Mouse (Mus musculus): ENCODE results near the gene Serpinf1. TPM values are rescaled to one million over a fixed set of nuclear protein-coding genes. Genes with fewer than 3 reads are reported as not detected.
A peak's percentile ranks its signal among the peaks of the same experiment; 100 is the strongest.

Serpinf1 gene
- polyA plus RNA-seq, 1 experiment from 2014 or later, result 74.9 TPM

- Histone ChIP-seq H3K27me3 (no peaks in the 10 kb centered on the region), H3K4me2 (no peak overlapping the region), H3K9me3 (no peaks in the 10 kb centered on the region), H3K27ac (replicated peaks) (no peak overlapping the region), H3K36me3 (no peaks in the 10 kb centered on the region), H3K4me3 (no peak overlapping the region), H3K4me1 (replicated peaks) (peaks cover 8% of the 10 kb centered on the region), H3K9ac (no peak overlapping the region)
- WGBS, result 91% methylated on average over 13 of the region's 13 CpGs
- no peak for ATAC-seq (ENCODE audit: low read depth)
These were observed 6.5 kb downstream of the Serpinf1 start for GRCm38 (mm10) chr11:75415994-75416393.

- Histone ChIP-seq H3K9ac (no peak overlapping the region), H3K4me1 (replicated peaks) (peaks cover 8% of the 10 kb centered on the region), H3K27me3 (no peaks in the 10 kb centered on the region), H3K9me3 (no peaks in the 10 kb centered on the region), H3K4me2 (no peak overlapping the region), H3K27ac (replicated peaks) (no peak overlapping the region), H3K4me3 (no peak overlapping the region), H3K36me3 (no peaks in the 10 kb centered on the region)
- no peak for ATAC-seq (ENCODE audit: low read depth)
- WGBS, result 44% methylated on average over 7 of the region's 7 CpGs
These were observed 7.4 kb downstream of the Serpinf1 start for GRCm38 (mm10) chr11:75415096-75415495.

GRCm38 (mm10) chr11:75410591-75410990 lies 11.9 kb downstream of the Serpinf1 start:
- Histone ChIP-seq H3K27ac (replicated peaks) (no peak overlapping the region), H3K4me1 (replicated peaks) (peaks cover 7% of the 10 kb centered on the region), H3K4me3 (no peak overlapping the region), H3K4me2 (no peak overlapping the region), H3K9me3 (no peaks in the 10 kb centered on the region), H3K27me3 (no peaks in the 10 kb centered on the region), H3K9ac (no peak overlapping the region), H3K36me3 (no peaks in the 10 kb centered on the region)
- WGBS, result 93% methylated on average over 7 of the region's 7 CpGs
- ATAC-seq (ENCODE audit: low read depth), result no peak

GRCm38 (mm10) chr11:75409679-75410575 lies 12.6 kb downstream of the Serpinf1 start:
- WGBS, result 80% methylated on average over 17 of the region's 17 CpGs
- no peaks in the 10 kb centered on the region for H3K36me3 ChIP-seq
- no peak for ATAC-seq (ENCODE audit: low read depth)
- H3K27ac ChIP-seq (replicated peaks), result peak overlapping the region; percentile 46; the same call in 1 of the 2 replicates
- H3K4me1 ChIP-seq (replicated peaks), result peaks cover under 1% of the 10 kb centered on the region
- H3K9ac ChIP-seq, result no peak overlapping the region
- no peak overlapping the region for H3K4me2 ChIP-seq
- H3K27me3 ChIP-seq, result no peaks in the 10 kb centered on the region
- H3K9me3 ChIP-seq, result no peaks in the 10 kb centered on the region
- H3K4me3 ChIP-seq, result no peak overlapping the region

GRCm38 (mm10) chr11:75406865-75407264 lies 15.6 kb downstream of the Serpinf1 start:
- Histone ChIP-seq H3K27ac (replicated peaks) (no peak overlapping the region), H3K9me3 (no peaks in the 10 kb centered on the region), H3K4me2 (no peak overlapping the region), H3K9ac (no peak overlapping the region), H3K4me1 (replicated peaks) (peaks cover 3% of the 10 kb centered on the region), H3K27me3 (no peaks in the 10 kb centered on the region), H3K4me3 (no peak overlapping the region), H3K36me3 (0 out of 2 replicates have a peak, but pooled peaks cover 3% of the 10 kb centered on the region)
- ATAC-seq (ENCODE audit: low read depth), result no peak
- WGBS, result 41% methylated on average over 3 of the region's 3 CpGs

GRCm38 (mm10) chr11:75406104-75406503 lies 16.4 kb downstream of the Serpinf1 start:
- H3K4me2 ChIP-seq, result no peak overlapping the region
- H3K4me1 ChIP-seq (replicated peaks), result peaks cover 3% of the 10 kb centered on the region
- no peak overlapping the region for H3K4me3 ChIP-seq
- no peak overlapping the region for H3K27ac ChIP-seq (replicated peaks)
- no peaks in the 10 kb centered on the region for H3K27me3 ChIP-seq
- H3K9me3 ChIP-seq, result no peaks in the 10 kb centered on the region
- no peak overlapping the region for H3K9ac ChIP-seq
- H3K36me3 ChIP-seq, result 0 out of 2 replicates have a peak, but pooled peaks cover 3% of the 10 kb centered on the region
- no peak for ATAC-seq (ENCODE audit: low read depth)
- 56% methylated on average over 4 of the region's 4 CpGs for WGBS

- Histone ChIP-seq H3K27ac (replicated peaks) (no peak overlapping the region), H3K27me3 (no peaks in the 10 kb centered on the region), H3K36me3 (0 out of 2 replicates have a peak, but pooled peaks cover 3% of the 10 kb centered on the region), H3K9ac (no peak overlapping the region), H3K4me2 (no peak overlapping the region), H3K9me3 (no peaks in the 10 kb centered on the region), H3K4me3 (no peak overlapping the region), H3K4me1 (replicated peaks) (peaks cover 3% of the 10 kb centered on the region)
- WGBS, result 92% methylated on average over 6 of the region's 6 CpGs
- ATAC-seq (ENCODE audit: low read depth), result no peak
These were observed 17.7 kb downstream of the Serpinf1 start for GRCm38 (mm10) chr11:75404801-75405200.

GRCm38 (mm10) chr11:75403301-75404052 lies 19.0 kb downstream of the Serpinf1 start:
- no peaks in the 10 kb centered on the region for H3K9me3 ChIP-seq
- no peak for ATAC-seq (ENCODE audit: low read depth)
- WGBS, result 78% methylated on average over 6 of the region's 6 CpGs
- 0 out of 2 replicates have a peak, but pooled peaks cover 3% of the 10 kb centered on the region for H3K36me3 ChIP-seq
- H3K4me2 ChIP-seq, result no peak overlapping the region
- H3K4me3 ChIP-seq, result no peak overlapping the region
- no peaks in the 10 kb centered on the region for H3K27me3 ChIP-seq
- no peak overlapping the region; the same call in 1 of the 2 replicates for H3K9ac ChIP-seq
- H3K27ac ChIP-seq (replicated peaks), result no peak overlapping the region
- H3K4me1 ChIP-seq (replicated peaks), result peaks cover 3% of the 10 kb centered on the region

- H3K4me2 ChIP-seq, result no peak overlapping the region
- no peaks in the 10 kb centered on the region for H3K9me3 ChIP-seq
These were observed 20.2 kb downstream of the Serpinf1 start for GRCm38 (mm10) chr11:75402271-75402690.

GRCm38 (mm10) chr11:75400099-75400498 lies 22.4 kb downstream of the Serpinf1 start:
- Histone ChIP-seq H3K4me2 (no peak overlapping the region), H3K27me3 (no peaks in the 10 kb centered on the region), H3K4me1 (replicated peaks) (peaks cover 3% of the 10 kb centered on the region), H3K9me3 (no peaks in the 10 kb centered on the region), H3K27ac (replicated peaks) (no peak overlapping the region), H3K4me3 (no peak overlapping the region), H3K36me3 (0 out of 2 replicates have a peak, but pooled peaks cover 3% of the 10 kb centered on the region), H3K9ac (peak overlapping the region; percentile 34; the same call in 1 of the 2 replicates)
- ATAC-seq (ENCODE audit: low read depth), result no peak
- 63% methylated on average over 9 of the region's 9 CpGs for WGBS

More at GRCm38 (mm10) chr11:75402271-75402690, 20.2 kb downstream of the Serpinf1 start:
- Histone ChIP-seq H3K9ac (no peak overlapping the region), H3K36me3 (0 out of 2 replicates have a peak, but pooled peaks cover 3% of the 10 kb centered on the region), H3K4me3 (no peak overlapping the region), H3K4me1 (replicated peaks) (peaks cover 3% of the 10 kb centered on the region), H3K27me3 (no peaks in the 10 kb centered on the region), H3K27ac (replicated peaks) (no peak overlapping the region)
- WGBS, result 69% methylated on average over 5 of the region's 5 CpGs
- no peak for ATAC-seq (ENCODE audit: low read depth)

GRCm38 (mm10) chr11:75399411-75399841 lies 23.1 kb downstream of the Serpinf1 start:
- Histone ChIP-seq H3K4me3 (no peak overlapping the region), H3K4me1 (replicated peaks) (peaks cover 3% of the 10 kb centered on the region), H3K36me3 (no peaks in the 10 kb centered on the region), H3K9me3 (no peaks in the 10 kb centered on the region), H3K27me3 (no peaks in the 10 kb centered on the region), H3K27ac (replicated peaks) (no peak overlapping the region), H3K4me2 (no peak overlapping the region), H3K9ac (no peak overlapping the region)
- 90% methylated on average over 11 of the region's 11 CpGs for WGBS
- no peak for ATAC-seq (ENCODE audit: low read depth)

- H3K27ac ChIP-seq (replicated peaks), result no peak overlapping the region
- no peaks in the 10 kb centered on the region for H3K36me3 ChIP-seq
- no peak overlapping the region for H3K4me3 ChIP-seq
- H3K9me3 ChIP-seq, result no peaks in the 10 kb centered on the region
- no peak overlapping the region for H3K4me2 ChIP-seq
- peaks cover 2% of the 10 kb centered on the region for H3K4me1 ChIP-seq (replicated peaks)
- ATAC-seq (ENCODE audit: low read depth), result no peak
- H3K9ac ChIP-seq, result no peak overlapping the region
- WGBS, result 82% methylated on average over 7 of the region's 7 CpGs
- no peaks in the 10 kb centered on the region for H3K27me3 ChIP-seq
These were observed 25.0 kb downstream of the Serpinf1 start for GRCm38 (mm10) chr11:75397452-75397851.
